Mouse (Mus musculus): Measurements from ENCODE around the gene Gpr160.
"Not testable (repeated sequence)": the region's sequence is repeated elsewhere in the genome, so short reads cannot be mapped to it uniquely, and the experiment has no call there.

DNA sequence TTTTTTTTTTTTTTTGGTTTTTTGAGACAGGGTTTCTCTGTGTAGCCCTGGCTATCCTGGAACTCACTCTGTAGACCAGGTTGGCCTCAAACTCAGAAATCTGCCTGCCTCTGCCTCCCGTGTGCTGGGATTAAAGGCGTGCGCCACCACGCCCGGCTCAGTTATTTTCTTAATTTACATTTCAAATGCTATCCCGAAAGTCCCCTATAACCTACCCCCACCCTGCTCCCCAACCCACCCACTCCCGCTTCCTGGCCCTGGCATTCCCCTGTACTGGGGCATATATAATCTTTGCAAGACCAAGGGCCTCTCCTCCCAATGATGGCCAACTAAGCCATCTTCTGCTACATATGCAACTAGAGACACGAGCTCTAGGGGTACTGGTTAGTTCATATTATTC, 3.8 kb downstream of the Gpr160 start:
- not testable (repeated sequence) for TF ChIP-seq POLR2A (IDR thresholded peaks at IDR 0.05; ENCODE audit: borderline replicate concordance, low read depth, low read length); CTCF (IDR thresholded peaks at IDR 0.05; ENCODE audit: low read depth, low read length)
